Mouse (Mus musculus) ES-Bruce4 (cell line): ENCODE measurements at regions not wholly inside any gene's neighbourhood (a gene's known extent, or its start where the extent isn't known, plus 50 kb on each side); places are given as distances from the start of the nearest gene placed in this dataset.

Source experiments
- CTCF ChIP-seq: IDR thresholded peaks from one replicate; pipeline ENCODE4 v1.8.1; 2011; ENCODE audit warnings: low read depth, low read length
- EP300 ChIP-seq: IDR thresholded peaks from 2 replicates; pipeline ENCODE4 v1.6.1; 2011; ENCODE audit warnings: low read depth, low read length; ENCODE audit not compliant: insufficient read depth
- POLR2A ChIP-seq: IDR thresholded peaks from one replicate; pipeline ENCODE4 v1.8.1; 2011; ENCODE audit warnings: low read length; ENCODE audit not compliant: insufficient read depth

GRCm38 (mm10) chr8:34334851-34335250 is 223.3 kb upstream of the Gm10131 start:
- TF ChIP-seq CTCF (no peak), POLR2A (no peak), EP300 (no peak)
